In genomic region chr11:74671013-74671412, GRCm38 (mm10) we compare ENCODE assay signal across 29 mouse cellular contexts. TPM values are rescaled to one million over a fixed set of nuclear protein-coding genes. Genes with fewer than 3 reads are reported as not detected.
A peak's percentile ranks its signal among the peaks of the same experiment; 100 is the strongest.
DNase-seq lines count a peak whose midpoint lies in the region; ATAC-seq and TF ChIP-seq lines count a peak whose summit lies in the region.
"Had no signal": no experiment of that assay in that cellular context is flagged by ENCODE, and none has a peak within 500 bp of the region (broad histone marks: within the 10 kb centered on the region; RNA-seq: fewer than 3 reads in every experiment).

No protein-coding gene starts in this region.

- H3K27ac ChIP-seq in hindbrain, embryonic 13.5 days: 0 out of 2 replicates have a peak overlapping the region, but pooled peaks have one; percentile 18
- no peak overlapping the region for H3K27ac ChIP-seq in hindbrain, embryonic 10.5 days
- peak overlapping the region; percentile 43; the same call in 1 of the 2 replicates for H3K27ac ChIP-seq in liver, embryonic 13.5 days
- peak overlapping the region; percentile 66; the same call in 1 of the 2 replicates for H3K27ac ChIP-seq in embryonic fibroblast, embryonic 13.5 days (ENCODE audit: insufficient read depth, low read length)
- H3K27ac ChIP-seq in forebrain, embryonic 10.5 days: no peak overlapping the region
- H3K27ac ChIP-seq: embryonic facial prominence, embryonic 10.5 days; embryonic facial prominence, embryonic 13.5 days; gastrocnemius, adult 2 months; hindbrain, embryonic 14.5 days; hindbrain, postnatal 0 days had no signal

- peaks cover 59% of the 10 kb centered on the region for H3K36me3 ChIP-seq in hindbrain, embryonic 13.5 days
- peaks cover 78% of the 10 kb centered on the region for H3K36me3 ChIP-seq in hindbrain, embryonic 10.5 days
- H3K36me3 ChIP-seq in liver, embryonic 13.5 days: peaks cover 77% of the 10 kb centered on the region
- H3K36me3 ChIP-seq in forebrain, embryonic 10.5 days (replicated peaks): peaks cover 80% of the 10 kb centered on the region

- H3K4me3 ChIP-seq in hindbrain, embryonic 13.5 days: no peak overlapping the region
- H3K4me3 ChIP-seq in hindbrain, embryonic 10.5 days: no peak overlapping the region
- no peak overlapping the region for H3K4me3 ChIP-seq in liver, embryonic 13.5 days (replicated peaks)
- H3K4me3 ChIP-seq in embryonic fibroblast, embryonic 13.5 days (ENCODE audit: insufficient read depth, low read length): no peak overlapping the region
- H3K4me3 ChIP-seq in forebrain, embryonic 10.5 days: no peak overlapping the region
- H3K4me3 ChIP-seq: embryonic facial prominence, embryonic 10.5 days; embryonic facial prominence, embryonic 13.5 days; gastrocnemius, adult 2 months had no signal

- no peaks in the 10 kb centered on the region for H3K4me1 ChIP-seq in hindbrain, embryonic 13.5 days (replicated peaks)
- no peaks in the 10 kb centered on the region for H3K4me1 ChIP-seq in hindbrain, embryonic 10.5 days (replicated peaks)
- peaks cover 26% of the 10 kb centered on the region for H3K4me1 ChIP-seq in liver, embryonic 13.5 days (replicated peaks)
- no peaks in the 10 kb centered on the region for H3K4me1 ChIP-seq in embryonic fibroblast, embryonic 13.5 days (ENCODE audit: control insufficient read depth, insufficient read depth, low read length)
- H3K4me1 ChIP-seq in forebrain, embryonic 10.5 days: no peaks in the 10 kb centered on the region
- H3K4me1 ChIP-seq: embryonic facial prominence, embryonic 10.5 days; embryonic facial prominence, embryonic 13.5 days had no signal

- no peaks in the 10 kb centered on the region for H3K9me3 ChIP-seq in hindbrain, embryonic 13.5 days
- no peaks in the 10 kb centered on the region for H3K9me3 ChIP-seq in hindbrain, embryonic 10.5 days
- no peaks in the 10 kb centered on the region for H3K9me3 ChIP-seq in liver, embryonic 13.5 days (replicated peaks)
- H3K9me3 ChIP-seq in forebrain, embryonic 10.5 days: no peaks in the 10 kb centered on the region
- H3K9me3 ChIP-seq: embryonic facial prominence, embryonic 10.5 days; embryonic facial prominence, embryonic 13.5 days; G1E had no signal

- no peak overlapping the region for H3K9ac ChIP-seq in hindbrain, embryonic 13.5 days
- no peak overlapping the region for H3K9ac ChIP-seq in liver, embryonic 13.5 days
- H3K9ac ChIP-seq: embryonic facial prominence, embryonic 13.5 days; forebrain, postnatal 0 days; hindbrain, embryonic 14.5 days had no signal

- ATAC-seq in hindbrain, embryonic 13.5 days (ENCODE audit: low FRiP score): no peak
- ATAC-seq in liver, embryonic 13.5 days (ENCODE audit: low read depth): no peak
- ATAC-seq: forebrain, embryonic 14.5 days; forebrain, postnatal 0 days; hindbrain, postnatal 0 days; inflammation-experienced regulatory T-cells, adult 6 months had no signal

- TF ChIP-seq POLR2A in embryonic fibroblast, embryonic 13.5 days (IDR thresholded peaks at IDR 0.05; ENCODE audit: low read depth, low read length): no peak

- DNase-seq in heart, adult 11 months: peak; percentile 52
- DNase-seq in heart, postnatal 25 days (ENCODE audit: low spot score): no peak
- no peak for DNase-seq in hindbrain, embryonic 10.5 days (ENCODE audit: low spot score)
- DNase-seq in liver, embryonic 13.5 days: no peak
- DNase-seq in liver: no peak
- DNase-seq in forebrain, embryonic 10.5 days (ENCODE audit: extremely low spot score, low spot score): no peak
- DNase-seq: adrenal gland, adult 2 months; adrenal gland, postnatal 14 days; cerebellum, adult 11 months; cerebellum, adult 2 months; cerebellum, adult 9-11 months; cerebellum, postnatal 36 days; embryo, embryonic 11 days; gastrocnemius, adult 2 months; gastrocnemius, postnatal 14 days; heart, adult 18-20 months; heart, postnatal 36 days; kidney, adult 11 months had no signal

- WGBS in hindbrain, embryonic 13.5 days: 95% methylated on average over 1 of the region's 1 CpGs
- WGBS in hindbrain, embryonic 10.5 days: 92% methylated on average over 1 of the region's 1 CpGs
- WGBS in liver, embryonic 13.5 days (ENCODE audit: insufficient replicate concordance): 88% methylated on average over 1 of the region's 1 CpGs
- 94% methylated on average over 1 of the region's 1 CpGs for WGBS in forebrain, embryonic 10.5 days

- intact Hi-C loops in heart, postnatal 25 days (cut with DNase I): no loop called here

- H3K27me3 ChIP-seq in hindbrain, embryonic 13.5 days: no peaks in the 10 kb centered on the region
- no peaks in the 10 kb centered on the region for H3K27me3 ChIP-seq in hindbrain, embryonic 10.5 days (ENCODE audit: insufficient read depth, poor library complexity, severe bottlenecking)
- H3K27me3 ChIP-seq in liver, embryonic 13.5 days: no peaks in the 10 kb centered on the region
- H3K27me3 ChIP-seq in forebrain, embryonic 10.5 days (ENCODE audit: poor library complexity, severe bottlenecking): no peaks in the 10 kb centered on the region
- H3K27me3 ChIP-seq: embryonic facial prominence, embryonic 13.5 days had no signal

- TF ChIP-seq CTCF in embryonic fibroblast, embryonic 13.5 days (IDR thresholded peaks at IDR 0.05; ENCODE audit: borderline replicate concordance, insufficient read depth, low read length): no peak

- no peak overlapping the region for H3K4me2 ChIP-seq in hindbrain, embryonic 13.5 days
- no peak overlapping the region for H3K4me2 ChIP-seq in liver, embryonic 13.5 days
- H3K4me2 ChIP-seq: embryonic facial prominence, embryonic 13.5 days; heart, embryonic 11.5 days; hindbrain, embryonic 14.5 days had no signal

RNA-seq across cellular contexts. Expression of gene Cluh, which starts 21.7 kb away (rescaled TPM):
- 100 to 1,000 TPM; 208 to 227 TPM for total RNA-seq in heart, postnatal 25 days (2021)
- polyA plus RNA-seq in hindbrain, embryonic 13.5 days (2015; fragmentation: Nextera tagmentation; extraction: Ambion mirVana): 14.3 and 16.8 TPM in 2 replicates
- 24.7 and 26.4 TPM in 2 replicates for polyA plus RNA-seq in hindbrain, embryonic 10.5 days (2016; fragmentation: Nextera tagmentation; extraction: Ambion mirVana)
- polyA plus RNA-seq in liver, embryonic 13.5 days (2015; fragmentation: Nextera tagmentation; extraction: Ambion mirVana): 24.6 and 32.2 TPM in 2 replicates
- polyA plus RNA-seq in embryonic fibroblast, embryonic 13.5 days (2011; ENCODE audit: insufficient read length, low read depth, missing spikeins): 32.6 and 36.4 TPM in 2 replicates
- 29.0 and 31.2 TPM in 2 replicates for polyA plus RNA-seq in forebrain, embryonic 10.5 days (2016; fragmentation: Nextera tagmentation; extraction: Ambion mirVana)

RNA-seq across cellular contexts. Expression of gene Ccdc92b, which starts 51.6 kb away (rescaled TPM):
- total RNA-seq in heart, postnatal 25 days (2021): under 1 TPM; 0.47 to 0.59 TPM
- polyA plus RNA-seq in hindbrain, embryonic 13.5 days (2015; fragmentation: Nextera tagmentation; extraction: Ambion mirVana): 2.0 and 2.1 TPM in 2 replicates
- 0.61 and 1.2 TPM in 2 replicates for polyA plus RNA-seq in hindbrain, embryonic 10.5 days (2016; fragmentation: Nextera tagmentation; extraction: Ambion mirVana)
- polyA plus RNA-seq in liver, embryonic 13.5 days (2015; fragmentation: Nextera tagmentation; extraction: Ambion mirVana): 7.6 and 8.3 TPM in 2 replicates
- polyA plus RNA-seq in embryonic fibroblast, embryonic 13.5 days (2011; ENCODE audit: insufficient read length, low read depth, missing spikeins): not detected in 2 replicates
- 0.41 and 0.72 TPM in 2 replicates for polyA plus RNA-seq in forebrain, embryonic 10.5 days (2016; fragmentation: Nextera tagmentation; extraction: Ambion mirVana)
- polyA plus RNA-seq: G1E; inflammation-experienced regulatory T-cells, adult 6 months had no signal

RNA-seq across cellular contexts. Expression of gene Pafah1b1, which starts 53.5 kb away (rescaled TPM):
- total RNA-seq in heart, postnatal 25 days (2021): 100 to 1,000 TPM; 206 to 224 TPM
- 62.2 and 75.3 TPM in 2 replicates for polyA plus RNA-seq in hindbrain, embryonic 13.5 days (2015; fragmentation: Nextera tagmentation; extraction: Ambion mirVana)
- polyA plus RNA-seq in hindbrain, embryonic 10.5 days (2016; fragmentation: Nextera tagmentation; extraction: Ambion mirVana): 49.5 and 54.0 TPM in 2 replicates
- 38.9 and 49.9 TPM in 2 replicates for polyA plus RNA-seq in liver, embryonic 13.5 days (2015; fragmentation: Nextera tagmentation; extraction: Ambion mirVana)
- polyA plus RNA-seq in embryonic fibroblast, embryonic 13.5 days (2011; ENCODE audit: insufficient read length, low read depth, missing spikeins): 111 and 122 TPM in 2 replicates
- polyA plus RNA-seq in forebrain, embryonic 10.5 days (2016; fragmentation: Nextera tagmentation; extraction: Ambion mirVana): 45.1 and 48.5 TPM in 2 replicates

Comparison
In these comparisons a context has a peak if more than half of its experiments do, and no peak if none do; other contexts are left out.
1. H3K27ac ChIP-seq: peak in hindbrain, embryonic 13.5 days (single experiment), liver, embryonic 13.5 days (single experiment) and embryonic fibroblast, embryonic 13.5 days (single experiment); none in hindbrain, embryonic 10.5 days (single experiment) and forebrain, embryonic 10.5 days (single experiment).